Mouse (Mus musculus) bone marrow macrophage, adult 2 months (primary cell): Measurements from ENCODE around the gene Ttbk1. TPM values are rescaled to one million over a fixed set of nuclear protein-coding genes. Genes with fewer than 3 reads are reported as not detected.

Source experiments
- H3K27ac ChIP-seq: 2 replicates; pipeline ENCODE4 v1.5.1; 2012; ENCODE audit warnings: low read depth, low read length; ENCODE audit not compliant: insufficient read depth
- H3K4me1 ChIP-seq: 2 replicates; pipeline ENCODE4 v1.6.1; 2012; ENCODE audit warnings: low read length; ENCODE audit not compliant: control insufficient read depth, insufficient read depth
- H3K4me3 ChIP-seq: 2 replicates; pipeline ENCODE4 v1.5.1; 2012; ENCODE audit warnings: mild to moderate bottlenecking, low read length, moderate library complexity; ENCODE audit not compliant: insufficient read depth
- CTCF ChIP-seq: IDR thresholded peaks from 2 replicates; pipeline ENCODE4 v1.5.1; 2012; ENCODE audit warnings: low read depth, mild to moderate bottlenecking, low read length, moderate library complexity
- POLR2A ChIP-seq: IDR thresholded peaks from 2 replicates; pipeline ENCODE4 v1.6.1; 2012; ENCODE audit warnings: mild to moderate bottlenecking, low read depth, low read length, borderline replicate concordance
- polyA plus RNA-seq: library from polyadenylated mRNA; stranded (reverse); fragments of >200 nt; gene quantifications from 2 replicates; pipeline ENCODE4 v1.2.4, GENCODE M21; 2012; ENCODE audit not compliant: missing spikeins, insufficient read depth, insufficient read length

The Ttbk1 gene
- polyA plus RNA-seq, 1 experiment = not detected

DNA sequence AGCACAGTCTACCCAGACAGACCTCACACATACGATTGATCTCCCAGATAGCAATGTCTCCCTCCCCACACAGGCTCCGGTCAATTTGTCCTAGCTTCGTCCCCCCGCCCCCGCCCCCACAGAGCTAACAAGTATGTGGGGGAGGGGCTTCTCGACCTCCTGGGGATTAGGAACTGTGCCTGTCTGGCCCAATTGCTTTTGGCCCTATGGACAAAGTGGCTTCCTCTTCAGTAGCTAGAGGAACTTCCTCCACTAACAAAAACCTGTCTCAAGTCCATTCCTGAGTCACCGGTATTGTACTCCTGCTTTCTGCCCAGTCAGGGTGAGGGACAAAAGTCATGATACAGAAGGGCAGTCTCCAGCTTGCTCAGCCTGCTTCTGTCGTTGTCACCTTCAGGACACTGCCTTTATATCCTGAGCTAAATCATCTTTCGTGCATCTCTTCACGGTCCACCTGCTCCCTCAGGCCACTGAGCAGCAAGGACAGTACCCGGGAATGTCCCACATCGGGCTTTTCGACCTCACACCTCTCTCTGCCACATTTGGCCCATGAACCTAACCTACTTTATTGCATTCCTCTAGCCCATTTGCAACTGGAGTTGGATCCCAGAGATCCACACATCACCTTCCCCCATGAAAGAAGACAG, 34.0 kb downstream of the Ttbk1 start:
- Histone ChIP-seq H3K27ac (no peak overlapping the region), H3K4me3 (no peak overlapping the region), H3K4me1 (no peaks in the 10 kb centered on the region)
- no peak for TF ChIP-seq CTCF
- TF ChIP-seq POLR2A = no peak

DNA sequence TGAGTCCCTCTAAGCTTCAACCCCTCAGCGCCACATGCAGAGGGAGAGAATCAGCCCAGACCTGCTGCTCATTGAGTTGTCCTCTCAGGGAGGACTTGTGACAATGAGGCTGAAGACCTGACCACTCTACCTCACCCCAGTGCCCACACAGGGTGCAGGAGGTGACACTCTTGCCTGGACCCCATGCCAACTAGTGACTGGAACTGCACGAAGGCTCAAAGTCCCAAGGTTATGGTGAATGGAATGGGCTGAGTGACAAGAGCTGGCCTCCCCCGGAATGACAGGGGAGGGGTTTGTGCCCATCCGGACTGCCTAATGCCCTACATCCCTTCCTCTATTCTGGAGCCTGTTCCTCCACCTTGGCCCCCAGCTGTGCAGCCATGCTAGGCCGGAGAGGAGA, 34.8 kb downstream of the Ttbk1 start:
- no peak overlapping the region for H3K4me3 ChIP-seq
- TF ChIP-seq POLR2A = no peak
- no peak for TF ChIP-seq CTCF
- no peaks in the 10 kb centered on the region for H3K4me1 ChIP-seq
- H3K27ac ChIP-seq = no peak overlapping the region

DNA sequence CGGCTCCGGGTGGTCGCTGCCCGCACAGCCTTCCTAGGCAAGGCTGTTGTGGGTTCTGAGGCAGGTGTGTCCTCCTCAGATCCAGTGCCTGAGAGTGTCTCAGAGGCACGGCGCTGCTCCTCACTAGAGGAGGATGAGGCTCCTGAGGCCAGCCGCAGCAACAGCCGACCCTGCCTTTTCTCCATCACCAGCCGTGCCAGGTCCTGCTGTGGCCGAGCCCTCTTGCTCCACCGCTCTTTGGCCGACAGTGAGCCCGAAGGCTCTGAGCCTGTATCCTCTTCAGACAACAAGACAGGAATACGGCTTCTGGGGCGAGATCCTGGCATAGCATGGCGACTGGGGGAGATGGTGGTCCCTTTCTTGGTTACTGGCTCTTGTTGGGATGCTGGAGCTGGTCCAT, 41.2 kb downstream of the Ttbk1 start:
- TF ChIP-seq POLR2A = no peak
- no peak for TF ChIP-seq CTCF
- no peaks in the 10 kb centered on the region for H3K4me1 ChIP-seq
- H3K4me3 ChIP-seq = no peak overlapping the region
- no peak overlapping the region for H3K27ac ChIP-seq

DNA sequence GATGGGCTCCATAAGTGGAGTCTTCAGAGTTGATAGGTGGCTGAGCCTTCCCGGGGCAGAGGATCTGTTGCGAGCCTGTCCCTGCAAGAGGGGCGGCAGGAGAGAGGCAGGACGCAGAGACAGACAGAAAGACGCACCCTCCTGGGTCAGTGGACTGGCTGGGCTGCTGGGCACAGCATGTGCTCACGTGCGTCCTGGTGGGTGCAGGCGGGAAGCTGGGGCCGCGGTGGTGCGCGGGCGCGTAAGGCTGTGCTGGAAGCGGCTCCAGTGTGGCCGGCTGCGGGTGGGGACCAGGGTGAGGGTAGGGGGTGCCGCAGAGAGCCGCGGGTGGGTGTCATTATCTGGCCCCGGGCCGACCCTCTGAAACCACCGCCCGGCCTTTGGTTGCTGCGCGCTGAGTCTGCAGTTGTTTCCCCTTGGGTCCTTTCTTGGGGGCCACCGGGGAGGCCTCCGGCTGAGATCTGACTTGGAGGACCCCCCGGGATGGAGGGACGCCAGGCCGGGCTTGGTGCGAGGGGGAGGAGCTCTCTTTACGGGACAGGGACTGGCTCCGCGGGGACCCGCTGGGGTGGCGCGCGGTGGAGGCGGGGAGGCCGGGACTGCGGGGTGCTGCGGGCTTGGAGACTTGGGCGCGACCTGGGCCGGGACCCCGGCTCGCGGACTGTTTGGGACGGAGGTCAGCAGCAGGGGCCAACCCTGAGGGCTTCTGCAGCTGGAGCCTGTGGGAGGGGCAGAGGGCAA, 42.5 kb downstream of the Ttbk1 start:
- Histone ChIP-seq H3K4me1 (no peaks in the 10 kb centered on the region), H3K27ac (no peak overlapping the region), H3K4me3 (no peak overlapping the region)
- TF ChIP-seq POLR2A (no peak), CTCF (no peak)

DNA sequence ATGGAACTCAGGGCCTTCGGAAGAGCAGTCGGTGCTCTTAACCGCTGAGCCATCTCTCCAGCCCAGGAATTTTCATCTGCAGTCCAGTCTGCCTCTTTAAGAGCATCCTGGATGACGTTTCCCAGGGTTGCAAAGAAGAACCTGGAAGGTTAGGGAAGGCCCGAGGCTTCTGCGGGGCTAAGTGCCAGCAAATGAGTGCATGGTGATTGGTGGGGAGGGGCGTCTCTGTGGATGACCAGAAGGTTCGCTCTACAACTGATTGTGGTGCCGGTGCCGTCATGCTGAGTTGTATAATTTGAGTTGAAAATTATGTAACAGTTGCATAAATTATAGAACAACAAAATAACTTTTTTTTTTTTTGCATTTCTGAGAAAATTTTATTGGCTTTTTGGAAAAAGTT, 48.3 kb downstream of the Ttbk1 start:
- Histone ChIP-seq H3K4me1 (no peaks in the 10 kb centered on the region), H3K27ac (no peak overlapping the region), H3K4me3 (no peak overlapping the region)
- TF ChIP-seq CTCF (no peak), POLR2A (no peak)

DNA sequence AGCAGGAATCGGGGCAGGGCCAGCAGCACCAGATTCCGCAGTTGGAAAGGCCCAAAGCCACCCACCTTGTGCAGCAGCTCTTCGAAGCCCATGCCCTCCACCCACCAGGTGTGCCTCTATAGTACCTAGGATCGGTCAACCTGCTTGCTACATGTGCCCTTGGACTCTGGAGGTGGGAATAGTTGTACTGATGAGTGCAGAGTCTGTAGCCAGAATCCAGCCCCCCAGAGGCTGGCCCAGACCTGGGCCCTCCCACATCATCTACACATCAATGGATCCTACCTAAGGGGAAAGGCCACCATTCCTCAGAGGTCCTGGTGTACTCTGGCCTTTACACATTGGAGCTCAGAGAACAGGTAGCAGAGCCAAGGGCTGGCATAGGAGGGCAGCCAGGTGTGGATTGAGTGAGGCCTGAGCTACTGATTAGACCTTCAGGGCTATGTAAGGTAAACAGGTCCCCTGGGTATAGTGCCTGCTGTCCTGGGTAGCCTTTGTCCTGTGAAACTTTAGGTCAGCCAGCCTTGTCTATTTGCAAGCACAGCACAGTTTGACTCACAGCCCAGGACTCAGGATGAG, 49.1 kb downstream of the Ttbk1 start, which contains the start of gene Slc22a7:
Slc22a7 (minus strand) TSS at position 160 of the 576 bp plus-strand sequence.
- Histone ChIP-seq H3K4me3 (no peak within 1 kb of the TSS), H3K4me1 (no peaks in the 10 kb centered on the region), H3K27ac (no peak within 1 kb of the TSS)
- no peak for TF ChIP-seq POLR2A
- TF ChIP-seq CTCF = no peak

DNA sequence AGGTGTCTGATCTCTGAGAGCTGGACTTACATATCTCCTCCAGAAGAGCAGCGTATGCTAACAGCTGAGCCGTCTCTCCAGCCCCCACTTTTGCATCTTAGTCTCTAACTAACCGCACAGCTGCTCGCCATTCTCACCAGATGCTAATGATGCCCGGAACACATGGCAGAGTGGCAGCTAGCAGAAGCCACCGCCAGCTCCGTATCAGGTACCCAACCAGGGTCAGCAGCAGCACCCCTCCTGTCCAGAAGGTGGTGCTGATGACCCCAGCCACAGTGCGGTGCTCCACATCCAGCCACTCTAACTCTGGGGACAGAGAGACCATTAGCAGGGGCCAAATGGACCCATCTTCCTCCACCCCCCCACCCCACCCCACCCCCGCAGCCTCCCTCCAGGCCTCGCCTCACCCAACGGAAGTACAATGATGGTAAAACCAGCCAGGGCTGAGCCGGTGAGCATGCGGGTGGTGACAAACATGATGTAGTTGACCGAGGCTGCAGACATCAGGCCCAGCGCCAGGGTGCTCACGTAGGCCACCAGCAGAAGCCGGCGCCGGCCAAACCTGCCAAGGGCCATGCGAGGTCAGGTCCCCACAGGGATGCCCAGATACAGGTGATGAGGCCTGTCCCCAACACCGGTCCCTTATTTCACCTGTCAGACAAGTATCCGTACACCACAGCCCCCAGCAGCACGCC, 50.7 kb downstream of the Ttbk1 start:
- no peak overlapping the region for H3K27ac ChIP-seq
- peaks cover 2% of the 10 kb centered on the region for H3K4me1 ChIP-seq
- no peak for TF ChIP-seq POLR2A
- no peak for TF ChIP-seq CTCF
- H3K4me3 ChIP-seq = no peak overlapping the region

DNA sequence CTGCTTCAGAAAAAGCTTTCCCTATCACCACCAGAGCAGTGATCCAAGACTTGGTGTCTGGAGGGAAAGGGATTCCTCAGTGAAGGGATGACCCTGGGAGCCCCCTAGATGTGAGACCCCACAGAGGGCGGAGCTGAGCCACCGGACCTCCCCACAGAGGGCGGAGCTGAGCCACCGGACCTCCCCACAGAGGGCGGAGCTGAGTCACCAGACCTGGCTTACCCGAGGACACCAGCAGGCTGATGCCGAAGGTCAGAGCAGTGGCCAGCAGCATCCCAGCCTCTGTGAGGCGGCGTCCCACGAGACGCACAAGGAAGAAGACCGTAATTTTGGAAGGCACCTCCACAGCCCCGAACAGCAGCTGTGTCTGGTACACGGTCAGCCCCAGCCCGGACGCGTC, 53.8 kb downstream of the Ttbk1 start:
- TF ChIP-seq CTCF (no peak), POLR2A (no peak)
- Histone ChIP-seq H3K4me3 (peak overlapping the region; percentile 17; the same call in 1 of the 2 replicates), H3K27ac (no peak overlapping the region), H3K4me1 (peaks cover 7% of the 10 kb centered on the region)

DNA sequence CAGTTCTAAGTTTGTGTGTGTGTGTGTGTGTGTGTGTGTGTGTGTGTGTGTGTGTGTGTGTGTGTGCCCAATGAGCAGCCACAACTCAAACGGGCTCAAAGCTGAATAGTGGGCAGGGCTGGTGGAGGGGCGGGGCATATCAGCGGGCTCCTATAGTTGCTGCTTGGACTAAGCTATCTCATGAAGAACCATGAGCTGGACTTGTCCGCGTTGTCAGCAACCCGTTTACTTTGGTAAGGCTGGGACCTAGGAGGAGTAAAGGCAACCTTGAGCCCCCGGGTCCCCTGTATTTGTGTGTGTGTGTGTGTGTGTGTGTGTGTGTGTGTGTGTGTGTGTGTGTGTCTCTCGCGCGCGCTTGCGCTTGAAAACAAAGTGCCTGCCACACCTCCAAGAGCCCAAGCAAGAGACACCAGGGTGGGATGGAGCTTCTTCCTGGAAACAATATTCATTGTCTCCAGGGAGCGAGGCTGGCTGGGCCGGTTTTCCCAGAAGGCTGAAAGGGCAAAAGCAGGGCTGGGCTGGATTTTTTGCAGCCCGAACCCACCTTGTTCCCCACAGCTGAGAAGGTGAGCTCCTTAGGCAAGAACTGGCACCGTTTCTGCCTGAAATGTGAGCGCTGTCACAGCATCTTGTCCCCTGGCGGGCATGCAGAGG, 58.6 kb downstream of the Ttbk1 start, which contains the start of gene Crip3:
Crip3 (plus strand) TSS at position 166 of the 654 bp plus-strand sequence.
- H3K4me3 ChIP-seq = peak within 1 kb of the TSS; percentile 20
- TF ChIP-seq CTCF (no peak), POLR2A (no peak)
- no peak within 1 kb of the TSS for H3K27ac ChIP-seq
- H3K4me1 ChIP-seq = peaks cover 7% of the 10 kb centered on the region
